Mouse (Mus musculus) MEL (cell line): ENCODE results near the gene 1520401A03Rik.

Experiments
- CTCF ChIP-seq, 3 experiments: IDR thresholded peaks in 2 of 3; conservative IDR thresholded peaks in 1 of 3; 2 replicates each; pipeline ENCODE4 v1.5.1; 2011 to 2012; ENCODE audit warnings: low read length in 3 of 3, low read depth in 2 of 3, mild to moderate bottlenecking in 2 of 3, improper control_type of control experiment in 1 of 3, inconsistent platforms in 1 of 3, mixed read lengths in 1 of 3, moderate library complexity in 1 of 3; ENCODE audit not compliant: control insufficient read depth in 1 of 3, insufficient read depth in 1 of 3, poor library complexity in 1 of 3, severe bottlenecking in 1 of 3
- EP300 ChIP-seq, 2 experiments: IDR thresholded peaks; 2 replicates each; pipeline ENCODE4 v1.6.1; 2011; ENCODE audit warnings: improper control_type of control experiment in 2 of 2, low read length in 2 of 2, low read depth in 1 of 2, mild to moderate bottlenecking in 1 of 2
- HCFC1 ChIP-seq: IDR thresholded peaks from 2 replicates; pipeline ENCODE4 v1.6.1; 2012; ENCODE audit warnings: low read depth, mild to moderate bottlenecking, inconsistent platforms, low read length, improper control_type of control experiment, moderate library complexity
- NRF1 ChIP-seq: IDR thresholded peaks from 2 replicates; pipeline ENCODE4 v1.6.1; 2014; ENCODE audit warnings: low read depth, mild to moderate bottlenecking, inconsistent platforms, low read length, improper control_type of control experiment, moderate library complexity; ENCODE audit not compliant: poor library complexity, insufficient read depth, severe bottlenecking
- POLR2A ChIP-seq, 2 experiments: IDR thresholded peaks; 2 replicates each; pipeline ENCODE4 v1.6.1; 2011 to 2012; ENCODE audit warnings: low read length in 2 of 2, mild to moderate bottlenecking in 2 of 2, control low read depth in 1 of 2, improper control_type of control experiment in 1 of 2, low read depth in 1 of 2, moderate library complexity in 1 of 2; ENCODE audit not compliant: control insufficient read depth in 1 of 2, insufficient read depth in 1 of 2, poor library complexity in 1 of 2

GRCm38 (mm10) chr17:23682092-23682491 is 40.5 kb downstream of the 1520401A03Rik start:
- no peak for TF ChIP-seq EP300 (IDR thresholded peaks at IDR 0.05; ENCODE audit: low read depth in 1 of 2, low read length in 2 of 2)
- no peak for TF ChIP-seq CTCF (IDR thresholded peaks at IDR 0.05 in 2 of 3, conservative IDR thresholded peaks at IDR 0.05 in 1 of 3; ENCODE audit: control insufficient read depth in 1 of 3, insufficient read depth in 1 of 3, low read depth in 2 of 3, low read length in 3 of 3, poor library complexity in 1 of 3, severe bottlenecking in 1 of 3)
- no peak for TF ChIP-seq POLR2A (IDR thresholded peaks at IDR 0.05; ENCODE audit: control insufficient read depth in 1 of 2, insufficient read depth in 1 of 2, low read depth in 1 of 2, low read length in 2 of 2, poor library complexity in 1 of 2)
- no peak for TF ChIP-seq NRF1
- TF ChIP-seq HCFC1 = no peak
